Mouse (Mus musculus) G1E (cell line): ENCODE measurements around the gene Zfp940. TPM values are rescaled to one million over a fixed set of nuclear protein-coding genes. Genes with fewer than 3 reads are reported as not detected.

Experiments
- ATAC-seq: 2 replicates; pipeline ENCODE4 v1.8.0; 2016; ENCODE audit warnings: mild to moderate bottlenecking; ENCODE audit not compliant: insufficient number of reproducible peaks, poor library complexity, low FRiP score, severe bottlenecking; ENCODE audit errors: extremely low read depth
- DNase-seq: peaks from one replicate; pipeline ENCODE4 v3.0.0; 2012; ENCODE audit warnings: low spot score
- H3K27me3 ChIP-seq: 2 replicates; pipeline ENCODE4 v1.6.1; 2012; ENCODE audit warnings: mild to moderate bottlenecking, low read length, inconsistent platforms; ENCODE audit not compliant: insufficient read depth
- H3K36me3 ChIP-seq: replicated peaks from 2 replicates; pipeline ENCODE3; 2012; ENCODE audit warnings: mild to moderate bottlenecking, inconsistent platforms
- H3K4me1 ChIP-seq: 2 replicates; pipeline ENCODE4 v1.6.1; 2012; ENCODE audit warnings: low read depth, low read length, inconsistent platforms, mixed read lengths; ENCODE audit not compliant: insufficient read depth
- H3K4me3 ChIP-seq: 2 replicates; pipeline ENCODE4 v1.5.1; 2012; ENCODE audit warnings: low read depth, mild to moderate bottlenecking, inconsistent platforms, low read length, moderate library complexity, mixed read lengths
- H3K9me3 ChIP-seq: replicated peaks from 2 replicates; pipeline ENCODE4 v1.6.1; 2012; ENCODE audit warnings: inconsistent platforms
- CTCF ChIP-seq: IDR thresholded peaks from 2 replicates; pipeline ENCODE4 v1.5.1; 2012; ENCODE audit warnings: low read depth, low read length, inconsistent platforms, mixed read lengths
- GATA1 ChIP-seq: IDR thresholded peaks from 2 replicates; pipeline ENCODE4 v1.6.1; 2012; ENCODE audit warnings: borderline replicate concordance, low read length, inconsistent platforms, mixed read lengths
- GATA2 ChIP-seq: IDR thresholded peaks from 2 replicates; pipeline ENCODE4 v1.6.1; 2012; ENCODE audit warnings: low read depth, low read length, inconsistent platforms, borderline replicate concordance
- POLR2AphosphoS5 ChIP-seq: IDR thresholded peaks from 2 replicates; pipeline ENCODE4 v1.6.1; 2012; ENCODE audit warnings: low read depth, low read length, inconsistent platforms; ENCODE audit not compliant: insufficient replicate concordance
- TAL1 ChIP-seq: conservative IDR thresholded peaks from 2 replicates; pipeline ENCODE4 v1.6.1; 2012; ENCODE audit warnings: low read depth, low read length, inconsistent platforms, mixed read lengths
- polyA plus RNA-seq: library from polyadenylated mRNA; stranded (reverse); fragments of >175 nt; gene quantifications from 2 replicates; pipeline ENCODE4 v1.2.3, GENCODE M21; 2012
- total RNA-seq, 2 experiments: library from RNA; stranded (forward) in 1 of 2; stranded (reverse) in 1 of 2; fragments of 200-1000 nt in 1 of 2; fragments of >200 nt in 1 of 2; fragmentation: Nextera tagmentation in 1 of 2; gene quantifications; 2 replicates each; pipeline ENCODE4 v1.2.3; 2014 to 2017

Gene Zfp940
- total and polyA plus RNA-seq, 3 experiments: 0.50 to 11.1 (median 6.3) TPM

DNA sequence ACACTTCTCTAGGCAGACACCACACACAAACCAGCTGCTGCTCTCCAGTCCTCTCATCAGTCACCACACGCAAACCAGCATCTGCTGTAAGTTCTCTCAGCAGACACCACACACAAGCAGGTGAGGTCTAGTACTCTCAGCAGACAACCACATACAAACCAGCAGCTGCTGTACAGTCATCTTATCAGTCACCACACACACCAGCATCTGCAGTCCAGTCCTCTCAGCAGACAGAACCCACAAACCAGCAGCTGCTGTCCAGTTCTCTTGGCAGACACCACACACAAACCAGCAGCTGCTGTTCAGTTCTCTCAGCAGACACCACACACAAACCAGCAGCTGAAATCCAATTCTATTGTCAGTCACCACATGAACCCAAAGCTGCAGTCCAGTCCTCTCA lies 16.7 kb downstream of the Zfp940 start:
- no peak overlapping the region for H3K4me3 ChIP-seq
- 0 out of 2 replicates have a peak, but pooled peaks cover 5% of the 10 kb centered on the region for H3K9me3 ChIP-seq
- H3K36me3 ChIP-seq: peaks cover 14% of the 10 kb centered on the region
- DNase-seq (no peak), ATAC-seq (no peak)
- no peaks in the 10 kb centered on the region for H3K4me1 ChIP-seq
- peaks cover 2% of the 10 kb centered on the region; the same call in 1 of the 2 replicates for H3K27me3 ChIP-seq
- TF ChIP-seq TAL1 (0 out of 2 replicates have a peak, but pooled peaks have one; percentile 11), GATA1 (no peak)

DNA sequence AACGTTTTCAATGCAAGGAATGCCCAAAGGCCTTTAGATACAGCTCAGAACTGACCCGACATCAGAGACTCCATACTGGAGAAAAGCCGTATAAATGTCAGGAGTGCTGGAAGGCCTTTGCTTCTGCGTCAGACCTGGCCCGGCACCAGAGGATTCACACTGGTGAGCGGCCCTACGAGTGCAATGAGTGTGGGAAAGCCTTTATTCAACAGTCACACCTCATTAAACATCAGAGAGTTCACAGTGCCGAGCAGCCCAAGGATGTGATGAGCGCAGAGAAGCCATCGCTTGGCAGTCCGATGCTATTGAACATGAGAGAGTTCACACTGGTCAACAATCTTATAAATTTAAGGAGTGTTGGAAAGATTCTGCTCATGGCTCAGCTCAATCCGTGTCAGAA lies 23.7 kb downstream of the Zfp940 start:
- TF ChIP-seq GATA1 (no peak), GATA2 (no peak), TAL1 (no peak), POLR2AphosphoS5 (no peak), CTCF (no peak)
- Histone ChIP-seq H3K36me3 (peaks cover 60% of the 10 kb centered on the region), H3K9me3 (peaks cover 16% of the 10 kb centered on the region), H3K27me3 (no peaks in the 10 kb centered on the region), H3K4me3 (no peak overlapping the region), H3K4me1 (no peaks in the 10 kb centered on the region)
- DNase-seq (no peak), ATAC-seq (no peak)

DNA sequence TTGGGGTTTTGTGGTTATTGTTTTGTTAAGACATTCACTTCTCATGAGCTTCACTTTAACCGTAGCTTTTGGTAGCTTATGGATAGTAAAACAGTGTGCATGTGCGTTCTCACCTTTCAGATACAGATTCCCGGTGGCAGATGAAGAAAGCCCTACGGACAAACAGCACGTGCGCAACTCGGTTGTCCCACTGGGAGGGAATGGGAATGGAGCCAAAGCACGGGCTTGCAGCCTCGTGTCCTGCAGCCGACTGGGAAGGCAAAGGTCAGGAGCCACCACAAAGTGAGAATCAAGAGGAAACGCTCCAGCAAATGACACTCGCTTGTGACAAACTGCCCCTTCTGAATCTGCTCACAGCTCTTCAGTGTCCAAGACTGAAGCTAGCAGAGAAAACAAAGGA lies 25.5 kb downstream of the Zfp940 start:
- ATAC-seq: no peak
- DNase-seq: no peak
- H3K4me3 ChIP-seq: no peak overlapping the region
- H3K36me3 ChIP-seq: peaks cover 72% of the 10 kb centered on the region
- no peaks in the 10 kb centered on the region for H3K27me3 ChIP-seq
- H3K4me1 ChIP-seq: no peaks in the 10 kb centered on the region
- H3K9me3 ChIP-seq: peaks cover 16% of the 10 kb centered on the region
- TF ChIP-seq TAL1 (no peak), CTCF (no peak), POLR2AphosphoS5 (no peak), GATA2 (no peak), GATA1 (no peak)

DNA sequence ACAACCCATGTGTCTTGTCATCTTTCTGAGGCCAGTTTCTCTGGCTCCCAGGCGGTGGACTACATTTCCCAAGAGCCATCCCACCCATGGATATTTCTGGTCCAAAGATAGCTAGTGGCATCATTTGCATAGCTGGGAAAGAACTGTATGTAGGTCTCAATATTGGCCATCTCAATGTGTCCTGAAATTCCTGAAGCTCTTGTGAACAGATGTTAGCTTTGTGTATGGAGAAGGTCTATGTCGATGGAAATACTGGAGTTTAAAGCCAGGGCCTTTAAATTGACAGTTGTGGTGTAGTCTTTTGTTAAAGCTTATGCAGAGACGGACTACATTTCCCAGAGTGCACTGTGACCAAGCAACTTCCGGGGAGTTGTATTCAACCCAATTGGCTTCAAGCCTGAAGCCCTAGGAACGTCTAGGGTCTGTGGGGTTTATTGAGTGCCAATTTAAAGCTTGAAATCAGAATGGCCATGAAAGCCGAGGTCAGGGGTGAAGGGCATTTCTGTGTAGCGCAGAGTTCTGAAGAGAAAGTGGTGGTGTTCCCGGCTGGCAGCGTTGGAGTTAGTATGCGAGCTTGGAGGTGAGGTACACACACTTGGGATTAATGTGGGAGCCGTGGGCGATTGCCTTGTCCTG lies 34.7 kb downstream of the Zfp940 start:
- H3K36me3 ChIP-seq: peaks cover 46% of the 10 kb centered on the region
- H3K9me3 ChIP-seq: no peaks in the 10 kb centered on the region
- H3K4me3 ChIP-seq: peak overlapping the region; percentile 72
- ATAC-seq: peak; percentile 59; the same call in 1 of the 2 replicates
- H3K4me1 ChIP-seq: peaks cover 36% of the 10 kb centered on the region
- DNase-seq: peak; percentile 65
- no peak for TF ChIP-seq POLR2AphosphoS5
- no peak for TF ChIP-seq TAL1
- TF ChIP-seq GATA2: no peak
- TF ChIP-seq CTCF: no peak
- TF ChIP-seq GATA1: no peak
- no peaks in the 10 kb centered on the region for H3K27me3 ChIP-seq

DNA sequence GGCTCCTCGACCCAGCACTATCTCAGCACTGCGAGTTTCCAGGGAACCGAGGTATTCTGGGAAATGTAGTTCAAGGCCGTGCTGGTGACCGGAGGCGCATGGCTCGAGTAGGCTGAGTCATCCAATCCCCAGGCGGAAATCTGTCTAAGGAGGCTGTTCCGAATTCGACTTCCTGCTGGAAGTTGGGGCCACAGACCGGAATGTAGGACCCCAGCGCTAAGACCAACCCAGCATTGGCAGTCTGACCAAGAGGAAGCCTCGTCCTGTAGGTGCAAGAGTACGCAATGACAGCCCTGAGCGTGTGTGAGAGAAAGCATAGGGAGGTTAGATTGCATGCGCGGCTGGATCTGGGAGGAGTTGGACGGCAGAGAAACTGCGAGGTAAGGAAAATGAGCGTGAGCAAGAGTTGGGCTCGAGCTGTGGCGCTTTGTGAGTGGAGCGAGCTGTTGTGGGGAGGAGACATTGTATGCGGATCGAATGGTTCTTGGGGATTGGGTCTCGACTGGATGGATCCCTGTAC lies 37.5 kb downstream of the Zfp940 start, which contains the start of gene Zfp790:
TSS of gene Zfp790 (plus strand) at position 205 of the 520 bp plus-strand sequence.
- H3K27me3 ChIP-seq: no peaks in the 10 kb centered on the region
- peaks cover 36% of the 10 kb centered on the region for H3K4me1 ChIP-seq
- H3K36me3 ChIP-seq: peaks cover 21% of the 10 kb centered on the region
- TF ChIP-seq TAL1: no peak
- no peak for TF ChIP-seq GATA2
- no peak for TF ChIP-seq GATA1
- TF ChIP-seq CTCF: no peak
- TF ChIP-seq POLR2AphosphoS5: no peak
- H3K4me3 ChIP-seq: peak within 1 kb of the TSS; percentile 71
- no peaks in the 10 kb centered on the region for H3K9me3 ChIP-seq
- ATAC-seq (peak; percentile 86), DNase-seq (peak; percentile 84)

DNA sequence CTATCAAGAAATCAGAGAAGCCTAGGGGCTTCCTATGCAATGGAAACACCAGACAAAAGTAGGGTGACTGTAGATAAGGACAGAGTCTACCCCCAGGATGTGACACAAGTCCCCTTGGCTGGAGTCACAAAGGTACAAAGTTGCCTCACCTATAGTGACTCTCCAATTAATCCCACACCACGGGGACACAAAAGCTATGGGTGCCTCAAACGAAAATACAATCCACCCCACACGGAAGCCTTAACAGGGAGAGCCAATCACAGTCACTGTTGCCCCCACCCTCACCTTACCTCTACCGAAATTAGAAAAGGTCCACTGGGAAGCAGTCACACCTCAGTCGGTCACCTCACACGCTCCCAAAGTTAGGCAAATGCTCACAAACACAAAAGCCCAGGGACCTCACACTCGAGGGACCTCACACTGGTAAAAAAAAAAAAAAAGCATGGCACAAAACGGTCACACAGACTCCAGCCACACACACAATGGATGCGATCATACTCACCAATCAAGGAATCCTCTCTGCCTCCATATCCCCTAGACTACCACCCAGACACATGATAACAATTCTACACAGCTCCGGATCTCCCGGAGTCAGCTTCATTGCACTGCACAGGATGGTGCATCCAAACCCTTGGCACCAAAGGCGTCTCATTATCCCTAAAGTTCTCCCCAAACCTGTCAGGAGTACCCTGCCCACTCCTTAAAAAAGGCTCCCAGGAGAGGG lies 38.2 kb downstream of the Zfp940 start:
- peaks cover 36% of the 10 kb centered on the region for H3K4me1 ChIP-seq
- H3K9me3 ChIP-seq: no peaks in the 10 kb centered on the region
- DNase-seq (no peak), ATAC-seq (no peak)
- TF ChIP-seq CTCF: no peak
- TF ChIP-seq TAL1: no peak
- TF ChIP-seq GATA1: no peak
- no peak for TF ChIP-seq POLR2AphosphoS5
- TF ChIP-seq GATA2: no peak
- H3K36me3 ChIP-seq: peaks cover 15% of the 10 kb centered on the region
- peak overlapping the region; percentile 71 for H3K4me3 ChIP-seq
- no peaks in the 10 kb centered on the region for H3K27me3 ChIP-seq
